Mouse (Mus musculus): ENCODE data around the gene Fam221a.
"Not testable (repeated sequence)": the region's sequence is repeated elsewhere in the genome, so short reads cannot be mapped to it uniquely, and the experiment has no call there.

Fam221a gene

DNA sequence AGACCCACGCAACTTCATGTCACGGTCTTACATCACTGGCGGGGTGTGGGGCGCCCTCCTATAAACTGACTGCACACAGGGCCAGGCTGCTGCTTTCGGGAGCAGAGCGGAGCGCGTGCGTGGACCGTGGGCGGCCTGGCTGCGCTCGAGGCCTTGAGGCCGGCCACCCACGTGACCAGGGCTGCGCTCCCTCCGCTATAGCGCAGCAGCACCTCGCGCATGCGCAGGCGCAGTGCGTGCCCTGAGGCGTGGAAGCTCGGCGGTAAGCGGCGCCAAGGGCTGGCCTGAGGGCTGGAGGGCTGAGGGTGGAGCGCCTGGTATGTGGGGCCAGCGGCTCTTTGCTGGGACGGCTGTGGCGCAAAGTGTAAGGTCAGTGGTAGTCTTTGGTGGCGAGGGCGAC, 27.8 kb downstream of the Fam221a start, which contains the start of gene Stk31:
Gene Stk31, plus strand, starts transcription at position 289 of the 400 bp plus-strand sequence.
- no peak for DNase-seq

DNA sequence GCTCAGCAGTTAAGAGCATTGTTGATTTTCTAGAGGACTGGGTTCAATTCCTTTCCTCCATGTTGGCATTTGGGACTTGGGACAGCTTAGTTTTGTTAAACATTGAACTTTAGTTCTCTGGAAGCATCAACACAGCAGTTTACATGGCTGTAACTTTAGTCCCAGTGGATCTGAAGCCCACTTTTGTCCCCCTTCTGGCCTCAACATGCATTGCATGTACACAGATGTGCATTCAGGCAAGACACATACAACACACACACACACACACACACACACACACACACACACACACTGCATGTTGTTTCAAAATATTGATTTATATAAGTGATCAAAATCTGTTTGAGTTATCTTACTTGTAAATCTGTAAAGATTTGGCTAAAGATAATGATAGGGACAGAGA, 29.9 kb downstream of the Fam221a start:
- DNase-seq, result no peak

DNA sequence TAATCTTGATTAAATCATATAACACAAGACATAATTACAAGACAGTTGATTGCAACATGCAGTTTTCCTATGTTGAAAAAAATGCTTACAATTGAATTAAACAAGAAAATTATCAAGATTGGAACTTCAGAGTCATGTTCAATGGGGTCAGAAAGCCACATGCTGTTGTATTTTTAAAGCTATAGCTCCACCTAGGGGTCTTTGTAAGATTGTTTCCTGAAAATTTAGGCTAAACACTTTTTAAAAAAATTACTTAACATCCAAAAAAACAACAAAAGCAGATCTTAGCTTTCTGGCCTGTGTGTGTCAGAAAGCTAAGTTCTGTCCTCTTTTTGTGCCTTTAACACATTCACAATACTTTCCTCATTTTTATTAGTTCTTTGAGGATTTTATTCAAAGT, 30.8 kb downstream of the Fam221a start:
- peak; percentile 34 for DNase-seq

DNA sequence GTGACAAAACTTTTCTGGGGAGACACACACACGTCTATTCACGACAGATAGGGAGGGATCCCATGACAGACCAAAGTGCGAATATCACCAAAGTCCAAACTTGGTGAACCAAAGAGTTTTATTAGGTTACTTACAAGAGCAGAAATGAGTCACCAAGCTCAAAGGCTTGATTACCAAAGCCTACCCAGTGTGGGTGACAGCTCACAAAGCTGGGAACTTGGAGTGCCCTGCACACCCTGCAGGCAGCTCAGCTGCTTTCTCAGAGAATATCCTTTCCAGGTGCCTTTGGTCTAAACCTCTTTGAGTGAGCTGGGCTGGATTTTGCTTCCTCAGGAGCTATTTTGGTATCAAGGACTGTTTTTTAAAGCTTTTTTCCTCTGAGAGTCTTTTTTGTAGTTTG, 43.3 kb downstream of the Fam221a start:
- DNase-seq, result no peak

DNA sequence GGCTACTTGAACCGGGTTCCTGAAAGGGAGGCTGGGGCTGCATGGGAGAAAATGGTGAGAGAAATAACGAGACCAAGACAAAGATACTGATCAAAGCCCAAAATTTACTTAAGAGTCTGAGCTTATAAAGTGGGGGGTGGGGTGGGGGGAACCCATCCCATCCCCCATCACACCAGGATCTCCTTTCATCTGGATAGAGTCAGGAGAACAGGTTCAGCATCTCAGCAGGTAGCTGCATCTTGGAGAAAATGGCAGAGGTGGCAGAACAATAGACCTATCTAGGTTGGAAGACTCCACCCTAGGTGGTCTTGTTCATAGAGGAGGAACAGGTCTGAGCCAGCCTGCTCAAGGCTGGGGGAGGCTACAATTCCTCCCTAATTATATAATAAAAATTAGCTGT, 45.4 kb downstream of the Fam221a start:
- not testable (repeated sequence) for DNase-seq

DNA sequence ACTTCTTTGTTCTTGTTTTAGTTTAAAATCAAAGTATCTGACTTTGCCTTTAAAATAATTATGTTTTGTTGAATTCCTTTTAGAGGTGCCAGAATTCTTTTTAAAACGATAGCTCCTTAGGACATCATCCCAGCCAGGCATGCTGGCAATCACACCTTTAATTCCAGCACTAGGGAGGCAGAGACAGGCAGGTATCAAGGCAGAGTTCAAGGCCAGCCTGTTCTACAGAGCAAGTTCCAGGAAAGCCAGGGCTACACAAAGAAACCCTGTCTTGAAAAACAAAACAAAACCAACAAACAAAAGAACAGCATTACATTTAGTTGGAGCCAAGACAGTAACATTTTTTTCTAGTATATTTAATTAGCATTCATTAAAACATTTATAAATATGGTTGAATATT, 48.4 kb downstream of the Fam221a start:
- DNase-seq, result no peak

DNA sequence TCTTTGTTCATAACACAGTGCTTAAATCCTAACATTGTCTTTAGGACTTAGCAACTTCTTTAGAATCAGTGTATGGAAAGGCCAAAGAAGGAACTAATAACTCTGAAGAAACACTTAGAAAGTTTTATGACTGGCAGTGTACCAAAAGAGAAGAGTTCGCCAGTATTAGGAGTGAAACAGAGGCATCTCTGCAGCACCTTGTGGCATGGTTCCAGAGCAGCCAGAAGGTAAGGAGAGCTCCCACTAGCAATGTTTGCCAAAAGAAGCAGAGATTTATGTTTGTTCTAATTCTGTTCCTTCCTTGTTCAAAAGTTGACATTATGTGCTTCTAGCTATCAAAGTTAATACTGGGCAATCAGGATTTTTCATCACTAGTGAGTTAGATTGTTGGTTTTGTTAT, 69.8 kb downstream of the Fam221a start:
- no peak for DNase-seq
